Mouse (Mus musculus): ENCODE results near the gene Ippk.

Ippk gene

GRCm38 (mm10) chr13:49492376-49493368 is 71.6 kb downstream of the Ippk start, which contains the start of gene Tes3-ps:
TSS of gene Tes3-ps (plus strand) at chr13:49493318.
- DNase-seq: no peak

GRCm38 (mm10) chr13:49504510-49504909 is 83.5 kb downstream of the Ippk start, which contains the start of gene Ecm2:
TSS of gene Ecm2 (plus strand) at chr13:49504810.
- no peak for DNase-seq

DNA sequence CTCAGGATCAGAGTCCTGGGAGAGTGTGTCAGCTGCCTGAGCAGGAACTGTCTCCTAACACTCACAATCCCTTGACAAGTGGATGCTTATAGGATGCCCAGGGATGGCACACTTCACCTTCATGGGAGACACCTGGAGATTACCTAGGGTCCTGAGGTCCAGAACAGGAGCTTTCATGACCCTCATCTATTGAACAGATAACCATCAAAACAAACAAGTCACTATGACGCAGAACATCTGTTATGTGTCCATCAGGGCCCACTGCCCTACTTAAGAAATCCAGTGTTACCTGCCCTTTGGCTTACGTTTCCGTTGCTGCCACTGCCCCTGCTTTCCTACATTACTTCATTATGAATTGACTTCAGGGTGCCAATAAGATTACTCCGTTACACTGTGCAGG is 84.7 kb downstream of the Ippk start:
- DNase-seq: no peak

DNA sequence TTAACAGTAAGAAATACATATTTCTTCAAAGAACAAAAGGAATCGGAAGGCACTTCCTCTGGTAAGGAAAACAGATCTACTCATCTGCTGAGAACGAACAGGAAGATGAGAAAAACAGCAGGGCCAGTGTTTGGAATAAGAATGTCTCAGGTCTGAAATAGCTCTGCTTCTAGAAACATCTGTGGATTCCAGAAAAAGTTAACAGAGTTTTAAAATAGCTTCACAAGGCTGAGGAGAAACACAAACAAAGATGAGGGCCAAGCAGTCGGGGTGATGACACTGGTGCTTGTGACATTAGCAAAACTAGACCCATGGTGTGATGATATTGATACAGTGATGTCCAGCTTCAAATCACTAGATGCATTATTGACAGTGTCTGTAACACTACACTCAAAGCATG is 86.1 kb downstream of the Ippk start:
- DNase-seq: no peak
